Mouse (Mus musculus): ENCODE measurements at regions not wholly inside any gene's neighbourhood (a gene's known extent, or its start where the extent isn't known, plus 50 kb on each side); places are given as distances from the start of the nearest gene placed in this dataset.

DNA sequence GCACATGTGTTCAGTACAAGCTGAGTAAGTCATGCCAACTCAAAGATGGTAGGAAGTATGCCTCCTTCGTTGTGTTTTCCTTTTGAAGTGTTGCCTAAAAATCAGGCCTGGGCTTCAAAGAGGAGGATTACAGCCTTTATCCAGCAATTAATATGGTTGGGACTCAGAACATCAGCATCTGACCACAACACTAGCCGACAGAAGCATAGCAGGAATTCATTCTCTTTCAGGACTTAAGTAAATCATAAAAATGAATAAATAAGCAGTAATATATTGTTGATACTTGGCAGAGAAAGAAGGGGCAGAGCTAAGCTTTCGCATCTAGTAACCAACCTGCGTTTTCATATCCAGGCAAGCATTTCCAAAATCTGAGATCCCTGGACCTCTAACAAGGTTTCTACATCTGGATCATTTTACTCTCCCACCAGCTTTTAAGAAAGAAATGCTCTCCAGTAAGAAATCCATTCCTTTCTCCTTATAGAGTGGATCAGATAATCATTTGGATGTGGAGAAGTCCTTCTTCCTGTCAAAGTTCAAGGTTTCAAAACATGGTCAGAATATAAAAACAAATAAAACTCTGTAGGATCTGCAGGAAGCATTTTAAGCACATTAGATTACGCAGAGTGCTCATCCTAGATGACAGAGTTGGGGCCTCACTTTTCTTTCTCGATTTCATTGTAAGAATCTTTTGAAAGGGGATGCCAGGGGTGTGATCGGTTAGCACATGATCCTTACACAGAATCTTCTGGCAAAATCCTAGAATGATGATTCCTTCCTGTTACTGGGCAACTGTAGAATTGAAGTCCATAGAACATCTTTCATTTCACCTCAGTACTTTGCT, 230.6 kb upstream of the Zic4 start:
- Histone ChIP-seq H3K4me3 (no peak overlapping the region), H3K4me2 (replicated peaks) (no peak overlapping the region), H3K9me3 (no peaks in the 10 kb centered on the region), H3K9ac (no peak overlapping the region), H3K4me1 (no peaks in the 10 kb centered on the region), H3K27ac (no peak overlapping the region), H3K27me3 (no peaks in the 10 kb centered on the region), H3K36me3 (no peaks in the 10 kb centered on the region)
- no peak for ATAC-seq (ENCODE audit: low FRiP score, low read depth)
- 68% methylated on average over 7 of the region's 7 CpGs for WGBS

DNA sequence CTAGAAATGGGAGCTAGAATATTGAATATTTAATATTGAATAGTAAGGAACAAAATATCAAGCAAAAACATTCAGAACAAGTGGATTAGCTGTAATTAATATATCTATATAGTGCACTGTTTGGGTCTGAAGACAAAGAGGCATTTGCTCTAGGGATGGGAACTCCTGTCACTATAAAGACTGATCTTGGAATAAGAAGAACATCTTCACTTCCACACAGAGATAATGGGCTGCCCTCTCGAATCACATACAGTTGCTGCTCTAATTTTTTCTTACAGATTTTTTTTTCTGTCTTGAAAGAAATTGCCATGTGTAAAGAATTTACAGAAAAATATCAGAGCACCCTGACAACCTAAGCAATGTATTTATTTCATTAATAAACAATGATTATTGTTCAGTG, 229.7 kb upstream of the Zic4 start:
- WGBS: 71% methylated on average over 1 of the region's 1 CpGs
- Histone ChIP-seq H3K27me3 (no peaks in the 10 kb centered on the region), H3K4me1 (no peaks in the 10 kb centered on the region), H3K9ac (no peak overlapping the region), H3K9me3 (no peaks in the 10 kb centered on the region), H3K4me3 (no peak overlapping the region), H3K36me3 (no peaks in the 10 kb centered on the region), H3K27ac (no peak overlapping the region), H3K4me2 (replicated peaks) (no peak overlapping the region)
- ATAC-seq (ENCODE audit: low FRiP score, low read depth): no peak

DNA sequence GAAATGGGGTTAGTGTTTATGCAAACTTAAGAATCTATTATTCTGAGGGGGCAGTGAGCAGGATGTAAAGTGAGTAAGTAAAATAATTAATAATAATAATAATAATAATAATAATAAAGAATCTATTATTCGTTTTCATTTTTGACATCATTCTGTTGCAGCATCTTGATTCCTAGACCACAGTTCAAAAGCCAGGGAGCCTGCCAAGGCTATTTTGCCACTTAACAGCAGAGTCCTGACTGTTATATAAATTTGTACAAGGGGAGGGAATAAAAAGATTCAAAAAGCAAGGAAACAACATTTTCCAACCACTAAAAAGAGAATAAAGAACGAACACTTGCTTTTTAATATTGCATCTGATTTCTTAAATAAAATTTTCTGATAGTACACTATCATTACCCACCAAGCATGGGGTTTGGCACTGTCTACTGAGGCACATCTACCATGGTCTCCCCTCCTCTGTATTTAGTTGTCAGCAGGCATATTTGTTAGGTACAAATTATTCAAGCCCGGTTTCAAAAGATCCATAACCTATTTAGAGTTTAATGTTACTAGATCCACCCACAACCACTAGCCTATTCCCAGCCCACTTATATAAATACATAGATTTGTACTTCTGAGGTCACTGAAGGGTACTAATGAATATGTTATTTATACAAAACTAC, 228.8 kb upstream of the Zic4 start:
- 85% methylated on average over 3 of the region's 3 CpGs for WGBS
- H3K36me3 ChIP-seq: no peaks in the 10 kb centered on the region
- H3K27ac ChIP-seq: no peak overlapping the region
- no peak for ATAC-seq (ENCODE audit: low FRiP score, low read depth)
- H3K9ac ChIP-seq: no peak overlapping the region
- H3K4me3 ChIP-seq: no peak overlapping the region
- no peaks in the 10 kb centered on the region for H3K27me3 ChIP-seq
- no peaks in the 10 kb centered on the region for H3K4me1 ChIP-seq
- no peak overlapping the region for H3K4me2 ChIP-seq (replicated peaks)
- H3K9me3 ChIP-seq: no peaks in the 10 kb centered on the region

DNA sequence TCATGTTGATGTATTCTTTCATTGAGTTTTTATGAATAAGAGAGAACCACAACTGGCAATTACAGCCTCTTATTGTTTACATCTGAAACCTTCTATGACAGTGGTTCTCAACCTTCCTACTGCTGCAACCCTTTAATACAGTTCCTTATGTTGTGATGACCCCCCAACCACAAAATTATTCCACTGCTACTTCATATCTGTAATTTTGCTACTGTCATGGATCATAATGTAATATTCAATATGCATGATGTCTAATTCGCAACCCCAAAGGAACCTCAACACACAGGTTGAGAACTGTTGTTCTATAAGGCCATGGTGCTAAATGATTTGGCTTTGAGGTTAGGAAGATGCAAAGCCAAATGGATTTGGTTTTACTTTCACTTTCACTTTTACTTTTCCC, 227.9 kb upstream of the Zic4 start:
- WGBS: 90% methylated on average over 1 of the region's 1 CpGs

DNA sequence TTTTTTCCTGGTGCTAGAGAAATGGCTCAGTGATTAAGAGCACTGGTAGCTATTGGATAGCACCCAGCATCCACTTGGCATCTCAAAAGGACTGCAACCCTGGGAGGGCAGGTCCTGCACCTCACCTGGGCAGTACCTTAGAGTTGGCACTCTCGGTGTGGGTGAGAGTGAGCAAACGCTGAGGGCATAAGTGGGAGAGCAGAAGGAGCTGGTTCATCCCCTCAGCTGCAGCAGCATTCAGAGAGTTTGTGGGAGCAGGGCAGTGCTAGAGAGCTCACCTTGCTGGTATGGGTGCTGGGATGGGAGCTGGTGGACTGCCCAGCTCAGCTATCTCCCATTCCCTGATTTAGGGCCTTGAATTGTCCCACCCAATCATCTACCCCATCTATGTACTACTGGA, 227.1 kb upstream of the Zic4 start:
- Histone ChIP-seq H3K27ac (no peak overlapping the region), H3K36me3 (no peaks in the 10 kb centered on the region), H3K9me3 (no peaks in the 10 kb centered on the region), H3K27me3 (no peaks in the 10 kb centered on the region), H3K4me2 (replicated peaks) (no peak overlapping the region), H3K9ac (no peak overlapping the region), H3K4me3 (no peak overlapping the region), H3K4me1 (no peaks in the 10 kb centered on the region)
- 68% methylated on average over 2 of the region's 2 CpGs for whole genome bisulfite sequencing
- no peak for ATAC-seq (ENCODE audit: low FRiP score, low read depth)

More for the DNA sequence above, 227.9 kb upstream of the Zic4 start:
- Histone ChIP-seq H3K9ac (no peak overlapping the region), H3K27me3 (no peaks in the 10 kb centered on the region), H3K9me3 (no peaks in the 10 kb centered on the region), H3K4me2 (replicated peaks) (no peak overlapping the region), H3K4me1 (no peaks in the 10 kb centered on the region), H3K27ac (no peak overlapping the region), H3K4me3 (no peak overlapping the region), H3K36me3 (no peaks in the 10 kb centered on the region)
- ATAC-seq (ENCODE audit: low FRiP score, low read depth): no peak

DNA sequence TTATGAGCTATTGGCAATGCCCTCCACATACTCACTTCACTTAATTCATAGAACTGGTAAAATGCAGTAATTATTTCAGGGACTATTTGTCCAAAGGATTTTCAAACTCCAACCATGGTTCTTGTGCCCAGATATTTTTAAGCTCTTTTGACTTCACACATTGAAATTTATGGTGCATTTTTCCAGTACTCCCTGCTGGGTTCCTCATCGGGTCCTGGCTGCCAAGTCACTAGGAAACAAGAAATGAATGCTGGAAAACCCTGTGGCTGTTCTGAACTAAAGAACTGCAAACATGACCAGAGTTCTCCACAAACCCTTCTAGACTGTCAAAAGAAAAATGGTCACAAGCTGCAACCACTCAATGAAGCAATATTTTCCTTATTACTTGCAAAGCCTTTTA, 221.6 kb upstream of the Zic4 start:
- 30% methylated on average over 1 of the region's 1 CpGs for WGBS
- Histone ChIP-seq H3K36me3 (no peaks in the 10 kb centered on the region), H3K4me2 (replicated peaks) (no peak overlapping the region), H3K27ac (no peak overlapping the region), H3K27me3 (no peaks in the 10 kb centered on the region), H3K4me1 (no peaks in the 10 kb centered on the region), H3K4me3 (no peak overlapping the region), H3K9me3 (no peaks in the 10 kb centered on the region), H3K9ac (no peak overlapping the region)
- no peak for ATAC-seq (ENCODE audit: low FRiP score, low read depth)

GRCm38 (mm10) chr9:91151893-91152292, 210.3 kb upstream of the Zic4 start:
- H3K27me3 ChIP-seq: no peaks in the 10 kb centered on the region
- ATAC-seq (ENCODE audit: low FRiP score, low read depth): no peak
- no peak overlapping the region for H3K4me3 ChIP-seq
- 91% methylated on average over 11 of the region's 11 CpGs for WGBS
- no peaks in the 10 kb centered on the region for H3K9me3 ChIP-seq
- H3K4me1 ChIP-seq: no peaks in the 10 kb centered on the region
- no peak overlapping the region for H3K27ac ChIP-seq
- no peak overlapping the region for H3K9ac ChIP-seq
- H3K4me2 ChIP-seq (replicated peaks): no peak overlapping the region
- H3K36me3 ChIP-seq: no peaks in the 10 kb centered on the region

DNA sequence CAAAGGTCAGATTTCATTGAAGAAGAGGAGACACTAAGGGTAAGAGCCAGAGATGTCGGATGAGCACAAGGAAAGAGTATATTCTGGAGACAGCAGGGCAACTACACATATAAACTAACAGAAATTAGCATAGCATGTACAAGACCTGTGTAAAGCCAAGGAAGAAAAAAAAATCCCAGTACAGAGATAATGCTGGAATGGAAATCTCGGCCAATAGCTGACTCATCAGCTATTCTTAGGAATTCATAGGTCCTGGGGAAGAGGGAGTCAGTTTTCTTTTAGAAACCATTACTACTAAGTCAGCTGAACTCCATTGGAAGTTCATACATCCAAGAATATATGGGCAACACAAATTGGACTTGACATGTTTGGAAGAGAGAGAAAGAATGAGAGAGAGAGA, 202.9 kb upstream of the Zic4 start:
- no peak overlapping the region for H3K9ac ChIP-seq
- H3K27me3 ChIP-seq: no peaks in the 10 kb centered on the region
- no peaks in the 10 kb centered on the region for H3K9me3 ChIP-seq
- H3K36me3 ChIP-seq: no peaks in the 10 kb centered on the region
- H3K4me2 ChIP-seq (replicated peaks): no peak overlapping the region
- H3K27ac ChIP-seq: no peak overlapping the region
- no peaks in the 10 kb centered on the region for H3K4me1 ChIP-seq
- H3K4me3 ChIP-seq: no peak overlapping the region
- ATAC-seq (ENCODE audit: low FRiP score, low read depth): no peak
- WGBS: 82% methylated on average over 2 of the region's 2 CpGs

- no peak for ATAC-seq (ENCODE audit: low FRiP score, low read depth)
- Histone ChIP-seq H3K9me3 (no peaks in the 10 kb centered on the region), H3K36me3 (no peaks in the 10 kb centered on the region), H3K4me2 (replicated peaks) (no peak overlapping the region), H3K27me3 (no peaks in the 10 kb centered on the region), H3K27ac (no peak overlapping the region), H3K9ac (no peak overlapping the region), H3K4me1 (no peaks in the 10 kb centered on the region), H3K4me3 (no peak overlapping the region)
These were observed 194.3 kb upstream of the Zic4 start for GRCm38 (mm10) chr9:91167871-91168270.

DNA sequence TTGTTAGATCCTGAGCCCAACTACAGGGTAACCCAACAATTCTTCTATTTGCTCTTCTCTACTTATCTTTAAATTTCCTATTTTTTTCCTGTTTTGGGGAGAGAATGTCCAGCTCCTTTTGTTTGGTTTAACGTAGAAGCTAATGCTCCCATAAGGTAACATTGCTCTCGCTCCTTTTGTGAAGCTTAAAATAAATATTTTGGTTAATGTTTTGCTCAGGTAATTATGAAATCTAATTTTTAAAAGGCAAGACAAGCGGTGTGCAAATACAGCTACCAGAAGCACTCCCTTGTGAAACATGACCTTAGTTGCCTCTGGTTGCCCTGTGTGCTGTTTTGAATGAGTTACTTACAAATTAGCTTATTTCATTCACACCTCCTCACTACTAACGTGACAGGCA, 169.0 kb upstream of the Zic4 start:
- no peak overlapping the region for H3K4me3 ChIP-seq
- H3K9me3 ChIP-seq: no peaks in the 10 kb centered on the region
- H3K9ac ChIP-seq: no peak overlapping the region
- 78% methylated on average over 4 of the region's 4 CpGs for WGBS
- no peaks in the 10 kb centered on the region for H3K27me3 ChIP-seq
- no peak overlapping the region for H3K4me2 ChIP-seq (replicated peaks)
- no peaks in the 10 kb centered on the region for H3K4me1 ChIP-seq
- H3K27ac ChIP-seq: no peak overlapping the region
- no peaks in the 10 kb centered on the region for H3K36me3 ChIP-seq
- ATAC-seq (ENCODE audit: low FRiP score, low read depth): no peak

- H3K36me3 ChIP-seq: no peaks in the 10 kb centered on the region
- H3K27me3 ChIP-seq: no peaks in the 10 kb centered on the region
- no peak overlapping the region for H3K27ac ChIP-seq
- no peaks in the 10 kb centered on the region for H3K4me1 ChIP-seq
- H3K4me2 ChIP-seq (replicated peaks): no peak overlapping the region
- 84% methylated on average over 3 of the region's 3 CpGs for WGBS
- H3K4me3 ChIP-seq: no peak overlapping the region
- no peak for ATAC-seq (ENCODE audit: low FRiP score, low read depth)
- no peaks in the 10 kb centered on the region for H3K9me3 ChIP-seq
- H3K9ac ChIP-seq: no peak overlapping the region
These were observed 168.3 kb upstream of the Zic4 start for GRCm38 (mm10) chr9:91193954-91194353.

DNA sequence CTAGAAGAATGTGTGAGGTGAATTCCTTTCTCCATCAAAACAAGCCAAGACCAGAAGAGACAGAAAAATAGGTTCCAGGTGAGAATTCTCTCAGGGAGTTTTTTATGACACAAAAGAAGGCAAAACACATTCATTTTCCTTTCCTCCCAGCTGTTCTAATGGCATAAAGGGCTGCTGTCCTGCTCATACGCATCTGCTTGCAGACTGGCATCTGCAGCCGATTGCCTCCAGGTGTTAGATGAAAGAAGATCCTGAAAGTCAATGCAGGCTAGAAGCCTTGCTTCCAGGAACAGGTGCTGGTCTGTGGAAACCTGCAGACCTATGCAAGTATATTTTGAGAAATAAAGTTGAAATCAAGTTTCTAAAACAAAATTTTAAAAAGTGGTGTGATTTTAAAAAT, 154.9 kb upstream of the Zic4 start:
- H3K27ac ChIP-seq: no peak overlapping the region

More for the DNA sequence above, 154.9 kb upstream of the Zic4 start:
- H3K4me1 ChIP-seq: no peaks in the 10 kb centered on the region
- 30% methylated on average over 2 of the region's 2 CpGs for whole genome bisulfite sequencing
- no peaks in the 10 kb centered on the region for H3K27me3 ChIP-seq
- H3K4me2 ChIP-seq (replicated peaks): no peak overlapping the region
- H3K9ac ChIP-seq: no peak overlapping the region
- H3K4me3 ChIP-seq: no peak overlapping the region
- ATAC-seq (ENCODE audit: low FRiP score, low read depth): no peak
- H3K36me3 ChIP-seq: no peaks in the 10 kb centered on the region
- H3K9me3 ChIP-seq: no peaks in the 10 kb centered on the region
